Mouse (Mus musculus): ENCODE data around the gene Gnai2. TPM values are rescaled to one million over a fixed set of nuclear protein-coding genes. Genes with fewer than 3 reads are reported as not detected.
A peak's percentile ranks its signal among the peaks of the same experiment; 100 is the strongest.

Gene Gnai2
- polyA plus RNA-seq, 1 experiment, result 1,017 TPM

GRCm38 (mm10) chr9:107615035-107615434 is 20.1 kb downstream of the Gnai2 start:
- H3K4me1 ChIP-seq (ENCODE audit: control insufficient read depth, insufficient read depth, low read length), result peaks cover 30% of the 10 kb centered on the region
- TF ChIP-seq POLR2A (IDR thresholded peaks at IDR 0.05; ENCODE audit: borderline replicate concordance, low read depth, low read length) (no peak), CTCF (IDR thresholded peaks at IDR 0.05; ENCODE audit: low read depth, low read length) (no peak)
- H3K4me3 ChIP-seq (ENCODE audit: insufficient read depth, low read length), result no peak overlapping the region
- H3K27ac ChIP-seq (ENCODE audit: insufficient read depth, low read depth, low read length), result no peak overlapping the region

GRCm38 (mm10) chr9:107612945-107613569 is 22.1 kb downstream of the Gnai2 start:
- Histone ChIP-seq H3K27ac (ENCODE audit: insufficient read depth, low read depth, low read length) (peak overlapping the region; percentile 38), H3K4me1 (ENCODE audit: control insufficient read depth, insufficient read depth, low read length) (peaks cover 25% of the 10 kb centered on the region), H3K4me3 (ENCODE audit: insufficient read depth, low read length) (peak overlapping the region; percentile 6)
- no peak for TF ChIP-seq POLR2A (IDR thresholded peaks at IDR 0.05; ENCODE audit: borderline replicate concordance, low read depth, low read length)
- TF ChIP-seq CTCF (IDR thresholded peaks at IDR 0.05; ENCODE audit: low read depth, low read length), result no peak

- H3K27ac ChIP-seq (ENCODE audit: insufficient read depth, low read depth, low read length), result peak overlapping the region; percentile 90
- H3K4me3 ChIP-seq (ENCODE audit: insufficient read depth, low read length), result peak overlapping the region; percentile 47
- peaks cover 25% of the 10 kb centered on the region for H3K4me1 ChIP-seq (ENCODE audit: control insufficient read depth, insufficient read depth, low read length)
- TF ChIP-seq CTCF (IDR thresholded peaks at IDR 0.05; ENCODE audit: low read depth, low read length) (peak; percentile 56), POLR2A (IDR thresholded peaks at IDR 0.05; ENCODE audit: borderline replicate concordance, low read depth, low read length) (0 out of 2 replicates have a peak, but pooled peaks have one; percentile 66)
Observed at GRCm38 (mm10) chr9:107612191-107612944, 22.8 kb downstream of the Gnai2 start.

- Histone ChIP-seq H3K4me1 (ENCODE audit: control insufficient read depth, insufficient read depth, low read length) (peaks cover 25% of the 10 kb centered on the region), H3K27ac (ENCODE audit: insufficient read depth, low read depth, low read length) (peak overlapping the region; percentile 90), H3K4me3 (ENCODE audit: insufficient read depth, low read length) (peak overlapping the region; percentile 47)
- TF ChIP-seq CTCF (IDR thresholded peaks at IDR 0.05; ENCODE audit: low read depth, low read length) (no peak), POLR2A (IDR thresholded peaks at IDR 0.05; ENCODE audit: borderline replicate concordance, low read depth, low read length) (no peak)
Observed at GRCm38 (mm10) chr9:107611456-107612190, 23.5 kb downstream of the Gnai2 start.

DNA sequence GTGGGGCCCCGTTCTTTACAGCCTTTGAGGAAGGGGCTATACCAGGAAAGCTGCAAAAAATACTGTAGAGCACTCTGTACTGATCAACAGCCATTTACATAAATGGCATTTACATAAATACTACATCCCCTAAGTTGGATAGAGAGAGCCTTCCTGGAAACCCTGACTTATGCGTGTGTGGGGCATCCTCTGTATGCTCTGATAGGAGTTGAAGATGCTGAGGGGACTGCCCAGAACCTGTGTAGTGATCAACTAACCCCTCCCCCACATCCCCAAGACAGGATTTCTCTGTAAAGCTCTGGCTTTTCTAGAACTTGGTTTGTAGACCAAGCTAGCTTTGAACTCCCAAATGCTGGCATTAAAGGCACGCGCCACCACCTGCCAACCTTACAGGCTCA is 25.7 kb downstream of the Gnai2 start:
- Histone ChIP-seq H3K27ac (ENCODE audit: insufficient read depth, low read depth, low read length) (no peak overlapping the region), H3K4me1 (ENCODE audit: control insufficient read depth, insufficient read depth, low read length) (peaks cover 25% of the 10 kb centered on the region), H3K4me3 (ENCODE audit: insufficient read depth, low read length) (no peak overlapping the region)
- TF ChIP-seq POLR2A (IDR thresholded peaks at IDR 0.05; ENCODE audit: borderline replicate concordance, low read depth, low read length) (no peak), CTCF (IDR thresholded peaks at IDR 0.05; ENCODE audit: low read depth, low read length) (no peak)

GRCm38 (mm10) chr9:107608741-107609432 is 26.3 kb downstream of the Gnai2 start, which contains the start of gene Sema3b:
TSS of gene Sema3b (minus strand) at chr9:107609229.
- Histone ChIP-seq H3K4me1 (ENCODE audit: control insufficient read depth, insufficient read depth, low read length) (peaks cover 25% of the 10 kb centered on the region), H3K4me3 (ENCODE audit: insufficient read depth, low read length) (no peak within 1 kb of the TSS), H3K27ac (ENCODE audit: insufficient read depth, low read depth, low read length) (no peak within 1 kb of the TSS)
- TF ChIP-seq CTCF (IDR thresholded peaks at IDR 0.05; ENCODE audit: low read depth, low read length), result no peak
- no peak for TF ChIP-seq POLR2A (IDR thresholded peaks at IDR 0.05; ENCODE audit: borderline replicate concordance, low read depth, low read length)

DNA sequence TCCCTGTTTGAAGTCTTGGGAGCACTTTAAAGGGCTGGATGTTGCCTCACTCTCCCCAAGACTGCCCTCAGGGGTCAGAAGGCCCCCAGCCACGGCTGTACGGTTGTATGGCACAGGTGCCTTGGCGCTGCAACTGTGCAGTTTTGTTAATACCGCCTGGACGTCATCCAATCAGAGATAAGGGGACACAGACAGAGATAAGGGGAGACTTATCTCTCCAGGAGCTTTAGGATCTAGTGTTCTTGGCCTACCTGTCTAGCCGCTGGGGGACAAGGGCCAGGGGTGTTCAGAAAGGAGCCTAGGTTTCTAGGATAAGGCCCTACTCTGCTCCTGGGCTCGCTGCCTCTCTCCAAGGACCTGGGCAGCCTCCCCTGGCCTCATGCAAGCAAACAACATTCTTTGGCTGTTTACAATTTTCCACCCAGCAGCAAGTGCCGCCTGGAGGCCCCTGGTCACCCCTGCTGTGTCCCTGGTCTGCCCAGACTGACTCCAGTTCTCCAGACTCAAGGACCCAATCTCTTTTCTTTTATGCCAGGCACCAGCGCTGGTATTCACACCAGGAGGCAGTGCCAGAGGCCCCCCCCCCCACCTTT is 27.4 kb downstream of the Gnai2 start:
- Histone ChIP-seq H3K27ac (ENCODE audit: insufficient read depth, low read depth, low read length) (no peak overlapping the region), H3K4me1 (ENCODE audit: control insufficient read depth, insufficient read depth, low read length) (peaks cover 21% of the 10 kb centered on the region), H3K4me3 (ENCODE audit: insufficient read depth, low read length) (no peak overlapping the region)
- TF ChIP-seq POLR2A (IDR thresholded peaks at IDR 0.05; ENCODE audit: borderline replicate concordance, low read depth, low read length), result no peak
- no peak for TF ChIP-seq CTCF (IDR thresholded peaks at IDR 0.05; ENCODE audit: low read depth, low read length)

DNA sequence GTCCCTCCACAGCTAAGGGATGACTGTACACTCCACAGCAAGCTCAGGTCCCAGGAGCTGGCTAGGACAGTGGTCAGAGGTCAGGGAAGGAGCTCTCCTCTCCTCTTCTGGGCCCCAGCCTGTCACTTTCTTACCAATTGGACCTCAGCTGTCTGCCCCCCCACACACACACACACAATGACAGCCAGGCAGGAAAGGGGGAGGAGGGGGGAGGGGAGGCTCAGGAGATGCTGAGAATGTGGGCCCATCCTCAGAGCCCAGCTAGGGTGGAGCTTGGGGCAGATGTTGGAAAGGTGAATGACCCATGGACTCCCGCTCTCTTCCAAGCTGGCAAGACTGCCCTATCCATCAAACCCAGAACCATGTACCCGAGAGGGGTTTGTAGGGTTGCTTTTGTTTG is 28.1 kb downstream of the Gnai2 start:
- TF ChIP-seq POLR2A (IDR thresholded peaks at IDR 0.05; ENCODE audit: borderline replicate concordance, low read depth, low read length) (no peak), CTCF (IDR thresholded peaks at IDR 0.05; ENCODE audit: low read depth, low read length) (no peak)
- Histone ChIP-seq H3K4me3 (ENCODE audit: insufficient read depth, low read length) (no peak overlapping the region), H3K27ac (ENCODE audit: insufficient read depth, low read depth, low read length) (no peak overlapping the region), H3K4me1 (ENCODE audit: control insufficient read depth, insufficient read depth, low read length) (peaks cover 21% of the 10 kb centered on the region)

GRCm38 (mm10) chr9:107606591-107606990 is 28.6 kb downstream of the Gnai2 start:
- Histone ChIP-seq H3K4me1 (ENCODE audit: control insufficient read depth, insufficient read depth, low read length) (peaks cover 17% of the 10 kb centered on the region), H3K4me3 (ENCODE audit: insufficient read depth, low read length) (no peak overlapping the region), H3K27ac (ENCODE audit: insufficient read depth, low read depth, low read length) (no peak overlapping the region)
- no peak for TF ChIP-seq CTCF (IDR thresholded peaks at IDR 0.05; ENCODE audit: low read depth, low read length)
